Mouse (Mus musculus) ES-Bruce4 (cell line): ENCODE measurements around the gene S100a13. TPM values are rescaled to one million over a fixed set of nuclear protein-coding genes. Genes with fewer than 3 reads are reported as not detected.

Experiments used
- H3K27ac ChIP-seq: 2 replicates; pipeline ENCODE4 v1.5.1; 2012; ENCODE audit warnings: low read length, inconsistent platforms; ENCODE audit not compliant: insufficient read depth
- H3K27me3 ChIP-seq: 2 replicates; pipeline ENCODE4 v1.6.1; 2012; ENCODE audit warnings: mild to moderate bottlenecking, low read length, inconsistent platforms; ENCODE audit not compliant: control insufficient read depth, poor library complexity, insufficient read depth, severe bottlenecking
- H3K36me3 ChIP-seq: 2 replicates; pipeline ENCODE4 v1.6.1; 2012; ENCODE audit warnings: inconsistent platforms, mild to moderate bottlenecking, low read length, moderate library complexity; ENCODE audit not compliant: control insufficient read depth, poor library complexity, insufficient read depth, severe bottlenecking
- H3K4me1 ChIP-seq: one replicate; pipeline ENCODE4 v1.8.1; 2011; ENCODE audit warnings: low read length; ENCODE audit not compliant: control insufficient read depth, insufficient read depth
- H3K4me3 ChIP-seq: 2 replicates; pipeline ENCODE4 v1.5.1; 2011; ENCODE audit warnings: low read depth, mild to moderate bottlenecking, low read length
- H3K9ac ChIP-seq: 2 replicates; pipeline ENCODE4 v1.6.1; 2012; ENCODE audit warnings: low read depth, mild to moderate bottlenecking, inconsistent platforms; ENCODE audit not compliant: poor library complexity, severe bottlenecking
- H3K9me3 ChIP-seq: replicated peaks from 2 replicates; pipeline ENCODE4 v1.6.1; 2012; ENCODE audit warnings: mild to moderate bottlenecking, low read length, inconsistent platforms; ENCODE audit not compliant: control insufficient read depth, poor library complexity, insufficient read depth, severe bottlenecking
- CTCF ChIP-seq: IDR thresholded peaks from one replicate; pipeline ENCODE4 v1.8.1; 2011; ENCODE audit warnings: low read depth, low read length
- EP300 ChIP-seq: IDR thresholded peaks from 2 replicates; pipeline ENCODE4 v1.6.1; 2011; ENCODE audit warnings: low read depth, low read length; ENCODE audit not compliant: insufficient read depth
- POLR2A ChIP-seq: IDR thresholded peaks from one replicate; pipeline ENCODE4 v1.8.1; 2011; ENCODE audit warnings: low read length; ENCODE audit not compliant: insufficient read depth
- polyA plus RNA-seq: library from polyadenylated mRNA; stranded (reverse); fragments of >200 nt; gene quantifications from 2 replicates; pipeline ENCODE4 v1.2.4, GENCODE M21; 2011; ENCODE audit warnings: low read depth; ENCODE audit not compliant: missing spikeins, insufficient read depth, insufficient read length

The S100a13 gene
- polyA plus RNA-seq, 1 experiment: 73.2 TPM

DNA sequence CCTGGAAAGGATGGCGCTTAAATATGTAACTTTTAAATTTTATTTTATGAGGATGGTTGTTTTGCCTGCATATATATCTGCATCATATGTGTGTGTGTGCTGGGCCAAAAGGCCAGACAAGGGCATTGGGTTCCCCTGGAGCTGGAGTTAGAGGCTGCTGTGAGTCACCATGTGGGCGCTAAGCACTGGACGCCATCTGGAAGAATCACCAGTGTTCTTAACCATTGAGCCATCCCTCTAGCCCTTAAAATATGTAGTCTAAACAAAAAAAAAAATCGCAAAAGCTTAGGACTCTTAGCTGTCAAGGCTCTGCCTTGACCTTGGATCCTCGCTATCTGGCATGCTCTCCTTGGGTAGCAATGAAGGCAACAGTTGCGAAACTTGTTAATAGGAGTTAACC is 25.7 kb upstream of the S100a13 start:
- Histone ChIP-seq H3K9ac (no peak overlapping the region), H3K4me1 (no peaks in the 10 kb centered on the region)
- TF ChIP-seq CTCF (no peak), EP300 (no peak), POLR2A (no peak)

DNA sequence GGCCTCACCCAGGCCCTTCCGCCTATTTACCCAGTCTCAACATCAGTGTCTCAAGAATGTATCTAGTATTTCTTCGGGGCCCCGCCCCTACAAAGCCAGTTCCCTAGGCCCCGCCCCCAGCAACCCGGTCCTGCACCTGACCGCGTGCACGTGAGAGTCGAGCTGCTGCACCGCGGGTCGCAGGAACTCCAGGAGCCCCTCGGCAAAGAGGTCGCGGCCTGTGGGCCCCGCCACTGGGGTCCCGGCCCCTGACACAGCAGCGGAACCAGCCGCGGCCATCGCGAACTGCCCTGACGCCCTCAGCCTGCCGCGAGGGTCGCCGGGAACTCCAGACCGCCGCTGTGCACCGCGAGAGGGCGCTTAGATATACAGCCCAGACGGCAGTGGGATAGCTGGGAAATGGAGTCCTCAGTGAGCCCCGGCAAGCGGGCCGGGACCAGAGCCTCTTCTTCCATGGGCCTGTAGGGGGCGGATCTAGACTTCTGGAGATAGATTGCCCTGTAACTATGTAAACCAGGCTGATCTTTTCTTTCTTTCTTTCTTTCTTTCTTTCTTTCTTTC is 23.5 kb upstream of the S100a13 start, which contains the start of gene Snapin:
Gene Snapin, minus strand, starts transcription at position 338 of the 561 bp plus-strand sequence.
- Histone ChIP-seq H3K4me3 (peak within 1 kb of the TSS; percentile 94), H3K27me3 (no peaks in the 10 kb centered on the region), H3K9me3 (no peaks in the 10 kb centered on the region), H3K36me3 (peaks cover 30% of the 10 kb centered on the region), H3K27ac (peak within 1 kb of the TSS; percentile 26; the same call in 1 of the 2 replicates), H3K4me1 (no peaks in the 10 kb centered on the region), H3K9ac (peak within 1 kb of the TSS; percentile 79)
- TF ChIP-seq CTCF: peak; percentile 67
- no peak for TF ChIP-seq POLR2A

More for the DNA sequence above, 25.7 kb upstream of the S100a13 start:
- Histone ChIP-seq H3K27me3 (no peaks in the 10 kb centered on the region), H3K36me3 (peaks cover 51% of the 10 kb centered on the region), H3K4me3 (no peak overlapping the region), H3K9me3 (no peaks in the 10 kb centered on the region), H3K27ac (0 out of 2 replicates have a peak overlapping the region, but pooled peaks have one; percentile 22)

DNA sequence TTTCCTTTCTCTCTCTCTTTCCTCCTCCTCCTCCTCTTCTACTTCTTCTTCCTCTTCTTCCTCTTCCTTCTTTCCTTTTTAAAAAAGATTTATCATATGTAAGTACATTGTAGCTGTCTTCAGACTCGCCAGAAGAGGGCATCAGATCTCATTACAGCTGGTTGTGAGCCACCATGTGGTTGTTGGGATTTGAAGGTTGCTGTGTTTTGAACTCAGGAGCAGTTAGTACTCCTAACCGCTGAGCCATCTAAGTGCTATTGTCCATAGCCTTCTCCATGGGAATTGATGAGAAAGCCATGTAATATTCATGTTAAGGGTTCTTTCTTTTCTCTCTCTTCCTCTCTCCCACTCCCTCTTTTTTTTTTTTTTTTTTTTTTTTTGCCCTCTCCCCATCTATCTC is 22.9 kb upstream of the S100a13 start:
- Histone ChIP-seq H3K9ac (no peak overlapping the region), H3K9me3 (no peaks in the 10 kb centered on the region), H3K36me3 (peaks cover 25% of the 10 kb centered on the region), H3K27me3 (no peaks in the 10 kb centered on the region), H3K4me1 (no peaks in the 10 kb centered on the region), H3K27ac (no peak overlapping the region), H3K4me3 (no peak overlapping the region)
- TF ChIP-seq CTCF (no peak), EP300 (no peak), POLR2A (no peak)

DNA sequence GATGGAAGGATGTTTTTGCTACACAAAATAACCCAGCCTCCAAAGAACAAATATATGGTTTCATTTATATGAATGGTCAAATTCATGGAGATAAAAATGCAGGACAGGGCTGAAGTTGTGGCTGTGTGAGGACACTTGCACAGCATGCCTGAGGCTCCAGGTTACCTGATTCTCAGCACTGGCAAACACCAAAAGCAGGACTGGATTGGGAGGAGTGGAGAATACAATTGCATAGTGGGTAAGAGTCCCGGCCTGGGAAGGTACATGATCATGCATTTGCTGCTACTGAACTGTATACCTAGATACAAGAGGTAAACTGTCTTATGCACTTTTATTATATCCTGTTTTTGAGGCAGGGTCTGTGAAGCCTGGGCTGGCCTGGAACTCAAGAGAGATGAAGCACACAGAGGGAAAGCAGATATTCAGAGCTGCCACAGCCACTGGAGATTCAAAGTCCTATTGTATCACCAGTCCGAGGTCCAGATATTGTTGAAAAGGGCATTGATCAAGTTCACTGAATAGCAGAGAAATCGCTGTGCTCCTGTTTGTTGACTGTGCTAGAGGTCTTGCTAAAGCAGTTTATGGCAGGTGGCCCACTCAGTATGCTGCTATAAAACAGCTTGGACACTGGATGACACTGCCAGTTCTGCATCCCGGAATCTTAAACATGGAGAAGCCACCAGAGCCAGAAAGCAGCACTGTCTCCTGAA is 20.2 kb upstream of the S100a13 start:
- Histone ChIP-seq H3K9me3 (no peaks in the 10 kb centered on the region), H3K4me1 (no peaks in the 10 kb centered on the region), H3K9ac (no peak overlapping the region), H3K36me3 (peaks cover 26% of the 10 kb centered on the region), H3K27me3 (no peaks in the 10 kb centered on the region), H3K27ac (no peak overlapping the region), H3K4me3 (no peak overlapping the region)
- TF ChIP-seq POLR2A: no peak
- TF ChIP-seq CTCF: no peak
- TF ChIP-seq EP300: no peak

DNA sequence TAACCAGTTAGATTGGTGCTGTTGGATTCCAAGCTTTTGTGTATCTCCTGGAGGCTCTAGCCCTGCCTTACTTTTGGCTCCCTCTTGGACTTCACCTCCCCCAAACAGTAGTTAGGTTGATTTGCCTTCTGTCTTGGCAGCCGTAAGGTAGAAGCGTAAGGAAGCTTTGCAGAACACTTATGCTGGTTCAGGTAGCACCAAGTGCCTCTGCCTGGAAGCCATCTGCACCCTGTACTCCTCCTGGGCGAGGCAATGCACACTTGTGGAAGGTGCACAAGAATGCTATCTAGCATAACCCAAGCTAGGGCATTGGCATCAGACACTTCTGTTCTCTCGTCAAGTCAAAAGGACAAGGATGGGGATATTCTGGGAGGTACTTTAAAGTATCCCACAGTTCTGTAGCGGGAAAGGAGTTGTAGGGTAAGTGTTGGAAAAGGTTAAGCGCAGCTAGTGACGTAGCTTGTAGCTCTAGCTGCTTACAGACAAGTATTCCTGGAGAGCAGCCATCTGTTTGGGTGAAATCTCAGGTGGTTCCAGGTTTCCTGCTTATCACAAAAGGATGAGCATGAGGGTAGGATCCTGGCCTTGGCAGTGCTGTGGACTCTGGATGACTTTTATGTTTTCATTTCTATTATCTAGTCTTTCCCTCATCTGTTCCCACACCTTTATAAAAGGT is 18.2 kb upstream of the S100a13 start:
- no peak for TF ChIP-seq CTCF
- no peak for TF ChIP-seq EP300
- TF ChIP-seq POLR2A: no peak
- Histone ChIP-seq H3K4me3 (no peak overlapping the region), H3K27me3 (no peaks in the 10 kb centered on the region), H3K4me1 (no peaks in the 10 kb centered on the region), H3K9me3 (no peaks in the 10 kb centered on the region), H3K27ac (no peak overlapping the region), H3K9ac (no peak overlapping the region), H3K36me3 (peaks cover 39% of the 10 kb centered on the region)

DNA sequence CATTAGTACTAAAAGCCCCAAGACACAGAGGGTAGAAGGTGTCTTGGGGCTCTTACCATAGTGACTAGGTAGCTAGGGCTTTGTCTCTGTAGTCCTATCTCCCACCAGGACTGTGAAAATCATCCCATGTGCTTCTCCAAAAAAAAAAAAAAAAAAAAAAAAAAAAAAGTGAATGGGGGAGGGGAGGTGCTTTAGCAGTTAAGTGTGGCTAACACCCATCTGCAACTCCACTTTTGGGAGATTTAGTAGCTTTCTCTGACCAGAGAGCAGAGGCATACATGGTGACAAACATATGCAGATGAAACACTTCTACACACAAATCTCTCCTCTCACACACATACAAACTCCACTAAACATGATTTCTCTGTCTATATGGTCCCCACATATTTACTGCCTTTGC is 16.6 kb upstream of the S100a13 start:
- Histone ChIP-seq H3K9me3 (no peaks in the 10 kb centered on the region), H3K9ac (no peak overlapping the region), H3K4me1 (no peaks in the 10 kb centered on the region), H3K36me3 (peaks cover 55% of the 10 kb centered on the region), H3K4me3 (no peak overlapping the region), H3K27me3 (no peaks in the 10 kb centered on the region), H3K27ac (no peak overlapping the region)
- TF ChIP-seq EP300 (no peak), CTCF (no peak), POLR2A (no peak)
